Mouse (Mus musculus) lung, postnatal 10 days (tissue): ENCODE measurements around the gene Map2k2.
"Not testable (repeated sequence)": the region's sequence is repeated elsewhere in the genome, so short reads cannot be mapped to it uniquely, and the experiment has no call there.

ENCODE experiments used
- DNase-seq: peaks from one replicate; pipeline ENCODE4 v3.0.0; 2021

Map2k2 gene

GRCm38 (mm10) chr10:81105565-81106112, at the start of gene Map2k2:
Gene Map2k2, plus strand, starts transcription at chr10:81105915.
- peak; percentile 99 for DNase-seq

DNA sequence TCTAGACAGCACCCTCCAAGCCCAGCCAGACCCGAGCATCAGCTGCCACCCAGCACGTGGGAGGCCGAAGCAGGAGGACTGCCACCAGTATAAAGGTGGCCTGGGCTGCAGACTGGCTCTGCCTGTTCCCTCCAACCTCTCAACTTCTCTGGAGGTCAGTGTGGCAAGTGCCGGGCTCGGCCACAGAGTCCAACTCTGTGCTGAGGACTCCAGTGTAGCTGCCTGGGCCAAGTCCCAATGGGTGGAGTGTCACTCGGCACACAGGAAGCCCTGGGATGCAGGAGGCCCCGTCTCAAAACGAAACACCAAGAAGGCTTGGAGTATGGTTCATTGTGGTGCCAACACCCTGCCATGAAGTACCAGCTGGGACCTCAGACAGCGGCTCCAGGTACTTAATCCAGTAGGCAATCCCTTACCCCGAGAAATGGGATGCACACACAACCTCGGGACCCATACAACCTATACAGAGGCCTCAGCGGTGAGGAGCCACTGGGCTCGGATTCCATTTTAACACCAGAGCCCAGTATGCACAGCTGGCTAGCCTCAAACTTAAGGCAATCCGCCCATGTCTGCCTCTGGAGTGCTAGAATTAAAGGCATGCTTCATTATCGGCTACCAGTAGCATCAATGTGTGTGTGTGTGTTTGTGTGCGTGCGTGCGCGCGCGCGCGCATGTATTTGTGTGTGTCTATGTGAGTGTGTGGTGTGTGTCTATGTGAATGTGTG, 48.1 kb upstream of the Map2k2 start:
- no peak for DNase-seq

GRCm38 (mm10) chr10:81058896-81059295, 46.8 kb upstream of the Map2k2 start:
- DNase-seq, result no peak

- DNase-seq, result peak; percentile 100
Measured at GRCm38 (mm10) chr10:81059603-81060543, 45.8 kb upstream of the Map2k2 start, which contains the start of gene Sgta. Gene Sgta, minus strand, starts transcription at chr10:81060181.

- peak; percentile 42 for DNase-seq
Measured at GRCm38 (mm10) chr10:81062710-81063109, 43.0 kb upstream of the Map2k2 start.

DNA sequence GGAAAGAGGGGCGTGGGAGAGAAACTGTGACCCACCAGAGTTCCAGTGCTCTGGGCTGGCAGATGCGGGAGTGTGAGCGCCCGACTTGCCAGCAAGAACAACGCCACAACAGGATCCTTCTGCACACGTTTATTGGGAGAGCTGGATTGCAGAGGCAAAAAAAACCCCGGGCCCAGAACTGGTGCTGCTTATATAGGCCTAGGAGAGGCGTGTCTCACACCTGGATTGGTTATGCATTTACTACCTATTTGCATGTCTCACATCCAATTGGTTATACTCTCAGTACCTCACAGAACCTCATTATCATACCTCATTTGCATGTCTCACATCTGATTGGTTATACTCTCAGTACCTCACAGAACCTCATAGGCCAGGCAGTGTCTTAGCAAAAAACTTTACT, 41.2 kb upstream of the Map2k2 start:
- not testable (repeated sequence) for DNase-seq

DNA sequence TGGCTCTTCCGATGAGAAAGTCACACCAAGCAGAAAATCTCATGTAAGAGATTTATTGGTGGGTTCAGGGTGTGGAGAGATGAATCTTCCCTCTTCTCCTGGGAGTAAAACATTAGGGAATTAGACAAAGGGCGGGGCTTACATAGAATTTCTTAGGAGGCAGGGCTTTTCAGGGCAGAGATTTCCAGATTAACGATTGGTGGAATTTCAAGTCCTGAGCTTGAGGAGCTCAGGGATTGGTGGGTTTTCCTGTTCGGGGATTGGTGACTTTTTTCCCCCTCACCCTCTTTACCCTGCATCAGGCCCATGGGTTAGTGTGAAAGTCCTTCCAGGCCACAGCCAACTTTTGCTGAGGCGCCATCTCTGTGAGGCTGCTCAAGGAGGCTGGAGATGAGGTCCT, 37.0 kb upstream of the Map2k2 start:
- no peak for DNase-seq

DNA sequence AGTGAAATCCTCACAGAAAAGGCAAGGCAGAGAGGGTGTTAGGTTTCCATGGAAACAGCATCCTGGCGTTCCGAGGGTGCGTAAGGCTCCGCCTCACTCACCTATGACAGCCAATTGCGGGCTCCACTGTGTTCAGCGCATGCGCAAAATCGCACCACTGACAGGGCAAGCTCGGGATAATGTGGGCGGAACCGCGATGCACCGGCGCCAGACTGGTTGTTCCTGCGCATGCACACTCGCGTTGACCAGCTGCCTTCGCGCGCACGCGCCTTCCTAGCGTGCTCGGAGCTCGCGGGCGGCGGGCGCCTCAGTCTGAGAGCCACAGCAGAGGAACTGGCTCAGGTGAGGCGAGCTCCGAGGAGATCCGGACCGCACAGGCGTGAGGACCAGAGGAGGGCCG, 35.9 kb upstream of the Map2k2 start, which contains the start of gene Thop1:
Thop1 (plus strand) TSS at position 200 of the 400 bp plus-strand sequence.
- DNase-seq, result peak; percentile 99

- DNase-seq, result no peak
Measured at GRCm38 (mm10) chr10:81072290-81072689, 33.4 kb upstream of the Map2k2 start.

DNA sequence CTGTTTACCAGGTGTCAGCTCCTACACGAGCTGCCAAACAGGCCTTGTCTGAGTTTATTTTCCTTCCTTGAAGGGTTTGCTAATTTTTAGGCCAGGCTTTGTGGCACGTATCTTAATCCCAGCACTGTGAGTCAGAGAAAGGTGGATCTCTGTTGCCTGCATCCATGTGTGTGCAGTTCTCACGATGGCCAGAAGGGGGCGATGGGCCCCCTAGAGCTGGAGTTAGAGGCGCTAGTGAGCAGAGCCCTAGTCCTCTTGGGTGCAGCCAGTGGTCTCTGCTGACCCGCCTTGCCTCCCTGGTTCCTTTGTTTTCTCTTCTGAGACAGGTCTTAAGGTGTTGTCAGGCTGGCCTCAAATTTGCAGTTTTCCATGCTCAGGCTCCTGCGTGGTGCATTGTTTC, 32.3 kb upstream of the Map2k2 start:
- no peak for DNase-seq

- DNase-seq, result no peak
Measured at GRCm38 (mm10) chr10:81075734-81076133, 30.0 kb upstream of the Map2k2 start.

GRCm38 (mm10) chr10:81076356-81076755, 29.4 kb upstream of the Map2k2 start:
- DNase-seq, result no peak

- no peak for DNase-seq
Measured at GRCm38 (mm10) chr10:81077916-81078315, 27.8 kb upstream of the Map2k2 start.

GRCm38 (mm10) chr10:81080008-81080655, 25.6 kb upstream of the Map2k2 start:
- no peak for DNase-seq

GRCm38 (mm10) chr10:81082168-81082960, 23.4 kb upstream of the Map2k2 start:
- peak; percentile 82 for DNase-seq

- peak; percentile 41 for DNase-seq
Measured at GRCm38 (mm10) chr10:81087021-81087420, 18.7 kb upstream of the Map2k2 start.

DNA sequence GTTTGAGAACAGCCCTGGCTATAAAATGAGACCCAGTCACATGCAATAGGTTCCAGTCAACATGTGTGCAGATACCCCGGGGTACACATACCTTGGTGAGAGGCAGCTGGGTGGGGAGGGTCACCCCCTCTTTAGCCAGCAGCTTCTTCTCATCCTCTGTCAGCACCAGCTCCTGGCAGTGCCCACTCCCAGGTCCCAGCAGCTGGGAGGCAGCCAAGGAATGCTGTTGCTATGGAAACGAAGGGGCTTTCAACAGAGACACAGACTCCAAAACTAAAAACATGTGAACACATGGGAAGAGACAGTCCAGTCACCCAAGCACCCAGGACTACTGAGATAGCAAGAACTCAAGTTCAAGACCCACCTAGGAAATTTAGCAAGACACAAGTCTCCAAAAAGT, 16.5 kb upstream of the Map2k2 start:
- no peak for DNase-seq

DNA sequence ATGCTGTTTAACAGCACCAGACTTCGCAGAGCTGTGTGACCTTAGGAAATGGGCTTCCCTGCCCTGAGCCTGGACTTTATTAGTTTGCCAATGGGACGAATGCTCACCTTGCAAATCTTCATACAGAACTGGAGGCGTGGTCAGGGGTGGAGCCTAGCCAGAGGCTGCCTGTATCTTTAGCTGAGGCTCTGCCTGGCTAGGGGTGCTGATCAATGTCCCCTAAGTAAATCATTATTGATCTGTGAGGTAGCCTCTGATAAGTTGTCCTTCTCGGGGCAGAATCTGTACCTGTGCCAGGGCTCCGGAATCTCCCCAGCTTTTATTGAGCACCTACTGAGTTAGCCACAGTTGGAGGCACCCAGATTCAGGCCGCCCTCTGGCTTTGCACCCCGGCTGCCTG, 15.1 kb upstream of the Map2k2 start:
- DNase-seq, result no peak

DNA sequence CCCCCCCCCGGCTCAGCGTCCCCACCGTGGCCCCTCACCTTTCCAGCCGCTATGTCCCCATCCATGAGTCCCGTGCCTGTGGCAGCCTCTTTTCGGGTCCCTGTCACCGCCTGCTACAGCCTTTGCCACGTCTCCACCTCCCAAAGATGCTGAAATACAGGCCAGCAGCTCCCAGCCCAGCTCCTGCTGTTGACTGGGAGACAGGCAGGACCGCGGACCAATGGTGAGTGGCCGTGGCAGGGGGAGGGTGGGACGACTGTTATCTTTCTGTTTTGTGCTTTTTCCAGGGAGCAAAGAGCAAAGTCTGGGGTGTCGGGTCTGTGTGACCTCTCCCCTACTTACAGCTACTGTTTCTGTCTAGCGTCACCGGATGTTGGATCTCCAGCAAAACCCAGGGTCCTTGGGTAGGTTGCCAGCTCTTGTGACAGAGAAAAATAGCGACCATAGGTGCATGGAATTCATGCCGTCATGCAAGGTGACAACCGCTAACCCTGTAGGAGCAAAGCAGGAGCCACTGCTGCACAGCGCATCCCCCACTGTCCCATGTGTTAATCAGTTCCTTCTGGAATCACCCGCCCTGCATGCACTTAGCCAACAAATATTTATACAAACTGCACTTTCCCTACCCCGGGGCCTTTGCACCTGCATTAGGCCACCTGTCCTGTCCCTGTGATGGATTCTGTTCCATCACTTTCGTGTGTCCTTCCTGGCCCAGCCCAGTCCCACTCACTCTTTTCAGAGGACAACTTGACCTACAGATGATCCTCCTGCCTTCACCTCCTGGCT, 13.1 kb upstream of the Map2k2 start:
- DNase-seq, result peak; percentile 66

DNA sequence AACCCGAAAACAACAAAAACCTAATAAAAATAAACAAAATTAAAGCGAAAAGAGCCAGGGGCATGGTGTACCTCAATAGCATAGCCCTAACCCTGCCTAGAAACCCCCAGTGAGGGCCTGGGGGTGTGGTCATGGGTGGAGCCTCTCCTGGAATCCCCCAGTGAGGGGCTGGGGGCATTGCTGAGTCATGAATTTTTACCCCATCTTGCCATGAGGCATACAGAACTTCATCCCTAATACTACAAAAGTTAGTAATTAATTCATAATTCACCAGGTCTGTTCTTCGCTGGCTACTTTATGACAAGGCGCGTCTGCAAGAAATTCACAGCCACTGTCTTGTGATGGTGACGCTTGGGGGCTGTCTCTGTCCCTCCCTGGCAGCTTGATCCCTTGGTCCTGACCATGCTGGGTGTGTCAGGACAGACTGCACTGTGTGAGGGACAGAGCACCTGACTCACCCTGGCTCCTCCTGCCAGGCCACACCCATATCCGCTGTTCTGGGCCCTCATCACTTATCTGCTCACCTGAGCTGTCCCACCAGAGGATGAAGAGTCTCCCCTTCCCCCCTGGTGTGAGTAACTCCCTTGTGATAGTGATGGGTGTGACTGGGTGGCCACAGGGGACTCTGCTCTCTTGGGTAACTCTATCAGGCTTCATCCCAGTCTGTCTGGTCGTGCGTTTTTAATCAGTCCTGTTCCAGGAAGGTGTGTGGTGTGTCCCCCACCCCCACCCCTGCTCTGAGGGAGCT, 10.6 kb upstream of the Map2k2 start:
- no peak for DNase-seq
